Mouse (Mus musculus): ENCODE measurements around the gene Hcn2. TPM values are rescaled to one million over a fixed set of nuclear protein-coding genes. Genes with fewer than 3 reads are reported as not detected.
"Not testable (repeated sequence)": the region's sequence is repeated elsewhere in the genome, so short reads cannot be mapped to it uniquely, and the experiment has no call there.

Hcn2 gene
- polyA plus RNA-seq, 1 experiment from 2014 or later: 0.23 TPM

DNA sequence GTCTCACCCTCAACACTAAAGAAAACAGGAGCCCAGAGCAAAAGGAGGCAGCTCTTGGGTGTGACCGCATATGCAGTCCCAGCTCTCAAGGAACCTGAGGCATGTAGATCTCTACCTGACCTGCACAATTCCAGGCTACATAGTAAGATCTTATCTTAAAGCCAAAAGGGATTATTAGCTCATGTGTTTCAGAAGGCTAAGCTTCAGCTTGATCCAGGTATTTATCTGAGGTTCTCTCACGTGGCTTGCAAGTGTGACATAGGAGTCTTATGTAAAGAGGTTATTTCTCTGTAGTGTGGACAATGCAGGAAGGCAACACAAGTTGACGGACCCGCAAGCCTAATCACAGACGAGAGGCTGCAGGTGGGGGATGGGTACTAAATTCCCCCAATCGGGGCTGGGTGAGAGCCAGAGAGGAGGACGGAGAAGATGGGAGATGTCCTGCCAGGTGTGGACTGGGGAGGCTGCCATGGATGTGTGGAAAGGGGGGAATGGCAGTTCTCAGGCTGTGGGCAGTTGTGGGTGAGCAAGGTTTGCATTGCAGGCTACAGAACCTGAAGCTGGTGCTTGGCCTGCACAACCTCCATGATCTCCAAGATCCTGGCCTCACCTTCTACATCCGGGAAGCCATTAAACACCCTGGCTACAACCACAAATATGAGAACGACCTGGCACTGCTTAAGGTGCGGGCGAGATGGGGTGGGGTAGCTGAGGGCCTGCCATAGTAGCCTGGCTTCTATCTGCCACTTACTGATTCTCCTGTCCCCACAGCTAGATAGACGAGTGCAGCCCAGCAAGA lies 22.7 kb upstream of the Hcn2 start:
- no peaks in the 10 kb centered on the region for H3K27me3 ChIP-seq (replicated peaks)
- ATAC-seq: no peak
- no peak overlapping the region for H3K4me3 ChIP-seq (replicated peaks)
- H3K27ac ChIP-seq: no peak overlapping the region
- WGBS: 73% methylated on average over 12 of the region's 12 CpGs
- no peak overlapping the region for H3K9ac ChIP-seq
- no peaks in the 10 kb centered on the region for H3K9me3 ChIP-seq
- no peak overlapping the region for H3K4me2 ChIP-seq (replicated peaks)
- H3K36me3 ChIP-seq: peaks cover 6% of the 10 kb centered on the region; the same call in 1 of the 2 replicates
- H3K4me1 ChIP-seq (replicated peaks): peaks cover 24% of the 10 kb centered on the region

DNA sequence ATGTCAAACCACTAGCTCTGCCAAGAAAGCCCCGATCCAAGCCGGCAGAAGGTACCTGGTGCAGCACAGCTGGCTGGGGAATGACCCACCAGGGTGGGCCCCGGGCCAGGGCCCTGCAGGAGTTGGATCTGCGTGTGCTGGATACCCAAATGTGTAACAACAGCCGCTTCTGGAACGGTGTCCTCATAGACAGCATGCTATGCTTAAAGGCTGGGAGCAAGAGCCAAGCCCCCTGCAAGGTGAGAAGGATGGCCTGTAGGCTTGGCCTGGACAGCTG lies 22.1 kb upstream of the Hcn2 start:
- 83% methylated on average over 6 of the region's 6 CpGs for WGBS
- Histone ChIP-seq H3K4me3 (replicated peaks) (no peak overlapping the region), H3K4me1 (replicated peaks) (peaks cover 24% of the 10 kb centered on the region), H3K36me3 (peaks cover under 1% of the 10 kb centered on the region; the same call in 1 of the 2 replicates), H3K27ac (no peak overlapping the region), H3K27me3 (replicated peaks) (no peaks in the 10 kb centered on the region), H3K9me3 (no peaks in the 10 kb centered on the region), H3K4me2 (replicated peaks) (no peak overlapping the region), H3K9ac (no peak overlapping the region)
- ATAC-seq: no peak

DNA sequence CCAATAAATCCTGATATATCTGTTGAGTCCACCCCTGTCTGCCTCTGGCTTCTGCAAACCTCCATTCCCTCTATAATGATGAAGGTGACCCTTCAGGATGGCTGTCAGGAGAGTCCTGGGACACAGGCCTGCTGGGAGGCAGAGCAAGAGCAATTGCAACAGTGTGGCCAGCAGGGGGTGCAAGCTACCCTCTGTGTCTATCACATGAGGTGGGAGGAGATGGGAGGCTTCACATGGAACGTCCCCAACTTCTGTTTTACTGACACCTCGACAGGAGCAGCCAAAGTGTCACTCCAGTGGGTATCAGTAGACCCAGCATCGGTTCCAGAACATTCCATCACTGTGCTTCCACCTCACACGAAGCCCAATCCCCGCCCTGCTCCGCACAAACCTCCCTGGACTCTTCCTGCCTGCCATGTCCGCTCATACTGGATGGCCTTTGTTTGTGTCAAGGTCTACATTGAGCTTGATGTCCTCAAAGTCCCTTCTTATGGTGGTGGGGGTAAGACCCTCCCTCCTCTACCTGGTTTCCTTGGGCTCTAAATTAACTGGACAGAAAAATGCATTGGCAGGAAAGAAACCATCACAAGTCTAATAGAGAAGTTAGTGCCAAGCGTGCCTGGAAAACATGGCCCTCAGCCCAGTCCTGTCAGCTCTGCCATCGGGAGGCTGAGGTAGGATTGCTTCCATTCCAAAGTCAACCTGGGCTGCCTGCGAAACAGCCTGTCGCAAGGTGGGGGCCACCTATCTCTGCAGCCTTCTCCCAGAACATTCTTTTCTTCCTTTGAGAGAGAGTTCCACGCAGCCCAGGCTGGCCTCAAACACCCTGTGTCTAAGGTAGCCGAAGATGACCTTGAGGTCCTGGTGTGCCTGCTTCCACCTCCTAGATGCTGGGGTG lies 21.0 kb upstream of the Hcn2 start:
- peak overlapping the region; percentile 13; the same call in 1 of the 2 replicates for H3K9ac ChIP-seq
- peaks cover 24% of the 10 kb centered on the region for H3K4me1 ChIP-seq (replicated peaks)
- peak overlapping the region; percentile 87 for H3K27ac ChIP-seq
- H3K27me3 ChIP-seq (replicated peaks): no peaks in the 10 kb centered on the region
- no peaks in the 10 kb centered on the region for H3K36me3 ChIP-seq
- WGBS: 50% methylated on average over 13 of the region's 13 CpGs
- H3K4me2 ChIP-seq (replicated peaks): peak overlapping the region; percentile 18
- ATAC-seq: peak; percentile 47
- no peaks in the 10 kb centered on the region for H3K9me3 ChIP-seq
- H3K4me3 ChIP-seq (replicated peaks): no peak overlapping the region

DNA sequence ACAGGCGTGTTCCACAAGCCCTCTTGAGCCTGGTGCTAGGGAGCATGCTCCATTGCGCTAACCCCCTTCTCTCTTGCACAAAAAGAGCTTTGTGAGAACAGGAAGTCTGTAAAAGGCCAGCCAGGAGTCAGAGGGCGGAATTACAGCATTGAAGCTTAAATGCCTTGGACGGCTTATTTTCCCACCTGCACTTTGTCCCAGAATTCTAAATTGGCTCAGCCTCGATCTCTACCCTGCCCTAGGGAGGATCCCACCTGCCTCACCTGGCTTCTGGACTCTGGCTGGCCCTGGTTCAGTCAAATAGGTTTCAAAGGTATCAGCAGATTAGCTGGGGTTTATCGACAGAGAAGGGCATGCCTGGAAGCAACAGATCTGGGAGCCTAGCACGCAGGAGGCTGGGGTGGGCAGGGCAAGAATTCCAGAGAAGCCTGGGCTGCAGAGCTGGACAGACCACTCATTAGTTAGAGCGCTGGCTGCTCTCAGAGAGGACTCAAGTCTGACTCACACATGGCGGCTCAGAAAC lies 20.2 kb upstream of the Hcn2 start:
- Histone ChIP-seq H3K4me2 (replicated peaks) (peak overlapping the region; percentile 18), H3K4me1 (replicated peaks) (peaks cover 26% of the 10 kb centered on the region), H3K4me3 (replicated peaks) (no peak overlapping the region), H3K27ac (peak overlapping the region; percentile 87), H3K9ac (peak overlapping the region; percentile 13; the same call in 1 of the 2 replicates), H3K36me3 (no peaks in the 10 kb centered on the region), H3K27me3 (replicated peaks) (no peaks in the 10 kb centered on the region), H3K9me3 (no peaks in the 10 kb centered on the region)
- whole genome bisulfite sequencing: 26% methylated on average over 9 of the region's 9 CpGs
- peak; percentile 84 for ATAC-seq

DNA sequence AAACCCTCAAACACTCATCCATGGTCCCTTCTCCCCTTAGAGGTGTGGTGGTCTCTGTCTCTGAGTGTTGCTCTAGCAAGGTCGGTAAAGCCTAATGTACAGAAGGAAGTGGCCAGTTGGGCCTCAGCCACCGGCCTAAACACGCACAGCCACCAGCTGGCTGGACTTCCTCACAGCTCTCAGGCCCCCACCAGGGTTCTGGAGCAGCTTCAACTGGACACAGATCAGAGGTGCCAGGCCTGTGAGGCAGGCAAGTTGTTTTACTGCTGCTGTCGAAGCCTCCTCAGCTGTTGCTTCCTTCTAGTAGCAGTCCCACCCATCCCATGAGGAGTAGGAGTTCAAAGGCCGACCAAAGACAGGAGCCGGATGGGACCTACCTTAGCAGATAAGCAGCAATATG lies 18.5 kb upstream of the Hcn2 start:
- ATAC-seq: 0 out of 2 replicates have a peak, but pooled peaks have one; percentile 9
- H3K9ac ChIP-seq: no peak overlapping the region
- H3K9me3 ChIP-seq: no peaks in the 10 kb centered on the region
- no peaks in the 10 kb centered on the region for H3K27me3 ChIP-seq (replicated peaks)
- H3K4me1 ChIP-seq (replicated peaks): peaks cover 32% of the 10 kb centered on the region
- no peaks in the 10 kb centered on the region for H3K36me3 ChIP-seq
- H3K27ac ChIP-seq: peak overlapping the region; percentile 87
- WGBS: 54% methylated on average over 6 of the region's 6 CpGs
- no peak overlapping the region for H3K4me2 ChIP-seq (replicated peaks)
- no peak overlapping the region for H3K4me3 ChIP-seq (replicated peaks)

DNA sequence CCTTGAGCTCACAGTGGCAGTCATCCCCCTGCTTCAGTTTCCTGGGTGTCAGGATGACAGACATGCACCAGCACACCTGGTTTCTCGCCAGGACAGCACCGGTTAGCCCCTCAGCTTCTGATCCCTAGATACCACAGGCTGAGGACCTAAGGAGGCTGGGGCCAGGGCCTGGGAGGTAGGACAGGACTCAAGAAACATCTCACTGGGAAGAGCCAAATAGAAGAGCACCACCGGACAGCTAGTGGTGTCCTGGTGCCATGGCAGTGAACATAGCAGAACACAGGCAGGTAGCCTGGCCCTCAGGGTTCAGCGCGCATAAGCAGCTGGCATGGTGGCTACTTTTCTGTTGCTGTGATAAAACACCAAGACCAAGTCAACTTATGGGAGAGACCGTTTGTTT lies 18.0 kb upstream of the Hcn2 start:
- no peaks in the 10 kb centered on the region for H3K27me3 ChIP-seq (replicated peaks)
- no peak overlapping the region for H3K4me2 ChIP-seq (replicated peaks)
- no peak for ATAC-seq
- H3K4me1 ChIP-seq (replicated peaks): peaks cover 32% of the 10 kb centered on the region
- no peaks in the 10 kb centered on the region for H3K36me3 ChIP-seq
- no peak overlapping the region for H3K27ac ChIP-seq
- H3K9me3 ChIP-seq: no peaks in the 10 kb centered on the region
- WGBS: 93% methylated on average over 6 of the region's 6 CpGs
- H3K4me3 ChIP-seq (replicated peaks): no peak overlapping the region
- no peak overlapping the region for H3K9ac ChIP-seq

DNA sequence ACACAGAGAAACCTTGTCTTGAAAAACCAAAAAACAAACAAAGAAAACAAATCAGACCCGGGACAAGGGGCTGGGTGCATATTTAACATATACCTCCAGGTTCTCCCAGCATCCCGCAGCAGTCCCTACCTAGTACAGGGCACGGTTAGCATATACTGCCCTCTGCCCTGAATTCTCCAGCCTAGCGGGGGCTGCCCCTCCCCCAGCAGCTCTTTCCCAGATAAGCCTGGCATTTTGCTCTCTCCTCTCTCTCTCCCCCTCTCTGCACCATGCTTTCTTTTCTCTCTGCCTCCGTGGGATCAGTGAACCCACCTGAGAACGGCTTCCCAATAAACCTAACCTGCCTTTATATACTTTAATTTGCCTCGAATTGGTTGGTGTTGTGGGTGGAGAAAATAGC lies 15.8 kb upstream of the Hcn2 start:
- Histone ChIP-seq H3K36me3 (no peaks in the 10 kb centered on the region), H3K27me3 (replicated peaks) (no peaks in the 10 kb centered on the region), H3K9ac (no peak overlapping the region), H3K9me3 (no peaks in the 10 kb centered on the region), H3K4me1 (replicated peaks) (peaks cover 36% of the 10 kb centered on the region), H3K4me2 (replicated peaks) (no peak overlapping the region), H3K4me3 (replicated peaks) (no peak overlapping the region), H3K27ac (peak overlapping the region; percentile 52)
- 31% methylated on average over 7 of the region's 7 CpGs for WGBS
- ATAC-seq: no peak

DNA sequence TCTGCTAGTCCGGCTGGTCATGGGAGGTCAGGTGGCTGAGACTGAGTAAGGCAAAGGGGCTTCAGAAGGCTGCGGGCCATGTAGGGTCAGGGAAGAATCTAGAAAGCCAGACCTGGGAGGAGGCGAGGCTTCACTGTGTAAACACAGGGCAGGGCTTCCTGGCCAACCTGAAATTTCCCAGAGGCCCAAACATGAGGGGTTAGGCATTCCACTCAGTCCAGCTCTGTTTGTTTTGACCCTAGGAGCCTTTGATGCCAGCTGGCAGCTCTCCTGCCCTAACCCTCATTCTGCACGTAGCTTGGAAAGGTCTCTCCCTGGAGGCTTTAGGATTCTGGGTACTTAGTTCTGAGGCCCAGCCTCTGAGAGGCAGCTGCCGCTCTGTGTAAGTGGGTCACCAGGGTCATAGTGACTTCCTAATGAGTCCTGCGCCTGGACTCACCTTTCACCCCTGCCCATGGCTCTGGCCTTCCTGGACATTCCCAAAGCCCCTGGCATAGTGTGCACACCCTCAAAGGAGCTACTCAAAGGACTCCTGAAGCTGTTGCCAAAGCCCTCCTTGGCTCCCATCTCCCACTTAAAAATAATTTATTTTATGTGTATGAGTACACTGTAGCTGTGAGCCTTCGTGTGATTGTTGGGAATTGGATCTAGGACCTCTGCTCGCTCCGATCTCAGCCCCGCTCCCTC lies 14.8 kb upstream of the Hcn2 start:
- 32% methylated on average over 10 of the region's 10 CpGs for WGBS
- Histone ChIP-seq H3K4me3 (replicated peaks) (no peak overlapping the region), H3K4me1 (replicated peaks) (peaks cover 36% of the 10 kb centered on the region), H3K27me3 (replicated peaks) (no peaks in the 10 kb centered on the region), H3K27ac (peak overlapping the region; percentile 52), H3K4me2 (replicated peaks) (no peak overlapping the region), H3K9me3 (no peaks in the 10 kb centered on the region), H3K36me3 (no peaks in the 10 kb centered on the region), H3K9ac (no peak overlapping the region)
- peak; percentile 5; the same call in 1 of the 2 replicates for ATAC-seq

DNA sequence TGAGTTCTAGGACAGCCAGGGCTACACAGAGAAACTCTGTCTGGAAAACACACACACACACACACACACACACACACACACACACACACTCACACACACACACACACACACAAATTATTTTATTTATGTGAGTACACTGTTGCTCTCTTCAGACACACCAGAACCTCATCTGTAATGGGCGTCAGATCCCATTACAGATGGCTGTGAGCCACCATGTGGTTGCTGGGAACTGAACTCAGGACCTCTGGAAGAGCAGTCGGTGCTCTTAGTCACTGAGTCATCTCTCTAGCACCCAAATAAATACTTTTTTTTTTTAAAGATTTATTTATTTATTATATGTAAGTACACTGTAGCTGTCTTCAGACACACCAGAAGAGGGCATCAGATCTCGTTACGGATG lies 13.5 kb upstream of the Hcn2 start:
- not testable (repeated sequence) for H3K9ac ChIP-seq; ATAC-seq; H3K4me3 ChIP-seq (replicated peaks); H3K9me3 ChIP-seq; H3K36me3 ChIP-seq; H3K27me3 ChIP-seq (replicated peaks); H3K27ac ChIP-seq; H3K4me2 ChIP-seq (replicated peaks)
- WGBS: 85% methylated on average over 4 of the region's 4 CpGs
- peaks cover 42% of the 10 kb centered on the region for H3K4me1 ChIP-seq (replicated peaks)

DNA sequence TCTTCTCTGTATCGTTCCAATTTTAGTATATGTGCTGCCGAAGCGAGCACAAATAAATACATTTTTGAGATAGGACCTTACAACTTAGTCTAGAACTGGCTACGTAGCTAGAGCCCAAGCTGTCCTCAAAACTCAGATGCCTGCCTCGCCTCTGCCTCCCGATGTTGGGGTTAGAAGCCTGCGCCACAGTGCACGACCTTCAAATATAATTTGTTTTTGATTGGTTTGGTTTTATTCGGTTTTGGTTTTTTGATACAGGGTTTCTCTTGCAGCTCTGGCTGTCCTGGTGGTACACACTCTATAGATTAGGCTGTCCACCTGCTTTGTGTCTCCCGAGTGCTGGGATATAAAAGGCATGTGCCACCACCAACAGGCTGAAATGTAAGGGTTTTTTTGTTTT lies 12.9 kb upstream of the Hcn2 start:
- H3K27ac ChIP-seq: peak overlapping the region; percentile 37; the same call in 1 of the 2 replicates
- no peaks in the 10 kb centered on the region for H3K9me3 ChIP-seq
- H3K36me3 ChIP-seq: no peaks in the 10 kb centered on the region
- no peak for ATAC-seq
- peak overlapping the region; percentile 77 for H3K4me2 ChIP-seq (replicated peaks)
- H3K4me3 ChIP-seq (replicated peaks): no peak overlapping the region
- H3K4me1 ChIP-seq (replicated peaks): peaks cover 39% of the 10 kb centered on the region
- WGBS: 74% methylated on average over 10 of the region's 10 CpGs
- 0 out of 2 replicates have a peak overlapping the region, but pooled peaks have one; percentile 23 for H3K9ac ChIP-seq
- no peaks in the 10 kb centered on the region for H3K27me3 ChIP-seq (replicated peaks)

DNA sequence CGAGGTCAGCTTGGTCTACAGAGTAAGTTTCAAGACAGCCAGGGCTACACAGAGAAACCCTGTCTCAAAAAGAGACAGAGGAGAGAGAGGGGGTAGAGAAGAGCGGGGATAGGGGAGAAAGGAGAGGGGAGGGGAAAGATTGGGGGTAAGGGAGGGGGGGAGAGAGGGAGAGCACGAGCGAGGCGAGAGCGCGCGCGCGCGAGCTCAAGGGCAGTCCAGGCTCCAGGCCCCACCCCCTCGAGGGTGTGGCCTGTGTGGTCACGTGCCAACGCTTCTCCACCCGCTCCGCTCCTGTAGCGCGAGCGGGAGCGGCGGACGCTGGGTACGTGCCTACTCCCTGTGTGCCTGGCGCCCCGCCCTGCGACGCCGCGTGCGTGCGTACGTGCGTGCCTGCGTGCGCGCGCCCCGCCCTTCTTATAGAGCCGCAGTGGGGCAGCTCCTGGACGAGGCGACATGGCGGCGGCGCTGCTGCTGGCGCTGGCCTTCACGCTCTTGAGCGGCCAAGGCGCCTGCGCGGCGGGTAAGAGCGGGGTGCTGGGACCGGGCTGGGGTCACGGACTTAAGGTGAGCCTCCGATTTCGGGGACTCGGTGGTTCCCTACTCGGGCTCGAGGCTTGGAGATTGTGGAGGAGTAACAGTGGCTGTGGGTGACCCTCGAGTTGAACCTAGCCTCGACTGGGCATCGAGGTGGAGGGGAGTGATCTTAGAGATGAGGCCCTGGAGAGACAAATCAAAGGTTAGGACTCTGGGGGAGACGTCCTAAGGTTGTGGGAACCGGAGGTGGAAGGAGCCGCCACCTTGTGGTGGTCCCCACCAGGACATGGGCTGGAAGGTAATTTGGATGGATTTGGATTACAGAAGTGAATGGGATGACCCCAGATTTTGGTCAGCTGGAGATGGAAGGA lies 12.1 kb upstream of the Hcn2 start, which contains the start of gene Bsg:
TSS of gene Bsg (plus strand) at position 427 of the 905 bp plus-strand sequence.
- WGBS: under 1% methylated on average over 65 of the region's 65 CpGs
- Histone ChIP-seq H3K27me3 (replicated peaks) (no peaks in the 10 kb centered on the region), H3K9me3 (no peaks in the 10 kb centered on the region), H3K4me1 (replicated peaks) (peaks cover 44% of the 10 kb centered on the region), H3K9ac (peak within 1 kb of the TSS; percentile 90), H3K36me3 (peaks cover 3% of the 10 kb centered on the region; the same call in 1 of the 2 replicates), H3K4me3 (replicated peaks) (peak within 1 kb of the TSS; percentile 70), H3K4me2 (replicated peaks) (peak within 1 kb of the TSS; percentile 77), H3K27ac (peak within 1 kb of the TSS; percentile 81)
- ATAC-seq: peak; percentile 95

Measured in intestine, embryonic 15.5 days (tissue).